Mouse (Mus musculus) brain, embryonic 18.5 days (tissue): Measurements from ENCODE around the gene Trem1.

Experiments
- DNase-seq: peaks from one replicate; pipeline ENCODE4 v3.0.0-alpha.2; 2012; ENCODE audit warnings: low read depth, low spot score

Trem1 gene

DNA sequence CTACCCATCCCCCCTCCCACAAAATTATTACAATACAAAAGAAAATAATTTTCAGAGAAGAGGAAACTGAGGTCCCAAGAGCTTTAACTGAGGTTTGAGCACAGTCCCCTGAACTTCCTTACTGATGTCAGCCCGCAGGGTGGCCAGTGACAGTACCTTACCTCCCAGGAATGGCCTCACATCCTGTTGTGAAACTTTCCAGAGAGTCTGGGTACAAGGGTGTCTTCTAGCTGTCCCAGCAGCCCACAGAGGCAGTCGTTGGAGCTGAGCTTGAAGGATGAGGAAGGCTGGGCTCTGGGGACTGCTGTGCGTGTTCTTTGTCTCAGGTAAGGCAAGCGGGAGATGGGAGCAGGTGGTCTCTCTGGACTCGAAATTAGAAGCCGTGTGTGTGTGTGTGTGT is at the start of gene Trem1:
Gene Trem1 (plus strand): TSS at position 251 of the 400 bp plus-strand sequence.
- DNase-seq, result no peak

DNA sequence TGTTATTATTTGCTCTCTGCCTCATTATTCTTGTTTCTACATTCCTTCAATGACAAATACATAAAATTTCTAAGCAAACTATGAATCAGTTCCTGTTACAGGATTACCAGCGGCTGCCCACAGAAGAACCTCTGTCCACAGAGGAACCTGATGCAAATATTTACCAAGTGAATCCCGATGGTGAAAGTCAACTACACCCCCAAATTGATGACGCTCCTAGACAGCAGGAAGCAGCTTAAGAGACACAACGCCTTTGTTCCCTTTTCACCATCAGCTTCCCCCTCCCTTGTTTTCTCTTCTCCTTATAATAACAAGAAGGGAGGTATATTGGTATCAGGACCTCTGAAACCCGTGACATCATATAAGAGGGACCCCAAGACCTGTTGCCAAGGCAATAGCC is 47.3 kb upstream of the Trem1 start:
- no peak for DNase-seq

DNA sequence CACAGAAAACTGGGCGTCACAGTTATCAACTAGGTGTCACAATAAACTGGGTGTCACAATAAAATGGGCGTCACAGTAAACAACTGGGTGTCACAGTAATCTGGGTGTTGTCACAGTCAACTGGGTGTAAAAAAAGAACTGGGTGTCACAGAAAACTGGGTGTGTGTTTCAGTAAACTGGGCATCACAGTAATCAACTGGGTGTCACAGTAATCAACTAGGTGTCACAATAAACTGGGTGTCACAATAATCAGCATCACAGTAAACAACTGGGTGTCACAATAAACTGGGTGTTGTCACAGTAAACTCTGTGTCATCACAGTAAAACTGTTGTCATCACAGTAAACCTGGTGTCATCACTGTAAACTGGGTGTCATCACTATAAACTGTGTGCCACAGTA is 40.2 kb upstream of the Trem1 start:
- no peak for DNase-seq

DNA sequence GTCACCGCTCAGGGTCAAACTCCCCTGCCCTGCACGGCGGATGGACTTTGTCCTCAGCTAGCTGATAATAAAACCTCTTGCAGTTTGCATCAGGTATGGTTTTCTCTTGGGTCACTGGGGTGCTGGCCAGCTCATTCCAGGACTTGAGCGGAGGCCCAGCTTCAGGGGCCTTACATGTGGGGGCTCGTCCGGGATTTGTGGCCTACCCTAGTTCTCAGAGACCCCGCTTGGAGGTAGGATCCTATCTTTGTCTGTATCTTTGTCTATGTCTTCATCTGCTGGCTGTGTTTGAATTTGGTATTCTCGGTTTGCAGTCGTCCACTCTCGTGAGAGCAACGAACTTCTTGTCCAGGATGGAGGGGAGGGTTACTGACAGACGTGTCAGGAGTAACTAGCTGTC is 29.5 kb upstream of the Trem1 start:
- DNase-seq, result no peak

DNA sequence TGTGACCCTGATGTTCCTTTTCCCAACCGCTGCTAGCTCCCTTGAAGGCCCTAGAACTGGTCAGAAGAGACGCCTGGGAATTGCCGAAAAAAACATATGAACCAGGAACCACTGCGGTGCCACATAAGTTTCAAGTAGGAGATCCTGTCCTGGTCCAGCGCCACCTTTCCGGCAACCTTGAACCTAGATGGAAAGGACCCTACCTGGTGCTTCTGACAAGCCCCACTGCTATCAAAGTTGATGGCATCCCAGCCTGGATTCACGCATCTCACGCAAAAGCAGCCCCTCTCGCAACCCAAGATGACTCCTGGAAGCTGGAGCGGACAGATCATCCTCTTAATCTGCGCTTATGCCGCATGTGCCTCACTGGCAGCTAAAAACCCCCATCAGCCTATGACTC is 20.0 kb upstream of the Trem1 start:
- no peak for DNase-seq

DNA sequence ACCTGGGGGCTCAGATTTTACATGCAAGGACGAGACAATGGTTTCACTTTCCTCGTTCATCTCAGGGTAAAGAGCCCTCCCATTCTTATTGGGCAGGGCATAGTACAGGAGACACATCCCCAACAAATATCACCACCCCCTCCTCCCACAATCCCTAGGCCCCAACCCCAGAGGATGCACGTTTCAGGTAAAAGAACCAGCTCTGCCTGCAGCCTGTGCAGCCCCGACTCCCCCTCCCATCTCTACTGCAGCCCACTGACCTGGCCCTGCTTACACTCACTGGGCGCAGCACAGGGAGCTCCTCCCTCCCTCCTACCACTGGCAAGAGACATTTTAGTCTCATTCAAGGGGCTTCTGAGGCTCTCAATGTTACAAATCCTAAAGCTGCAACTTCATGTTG is 19.1 kb upstream of the Trem1 start:
- DNase-seq, result no peak

DNA sequence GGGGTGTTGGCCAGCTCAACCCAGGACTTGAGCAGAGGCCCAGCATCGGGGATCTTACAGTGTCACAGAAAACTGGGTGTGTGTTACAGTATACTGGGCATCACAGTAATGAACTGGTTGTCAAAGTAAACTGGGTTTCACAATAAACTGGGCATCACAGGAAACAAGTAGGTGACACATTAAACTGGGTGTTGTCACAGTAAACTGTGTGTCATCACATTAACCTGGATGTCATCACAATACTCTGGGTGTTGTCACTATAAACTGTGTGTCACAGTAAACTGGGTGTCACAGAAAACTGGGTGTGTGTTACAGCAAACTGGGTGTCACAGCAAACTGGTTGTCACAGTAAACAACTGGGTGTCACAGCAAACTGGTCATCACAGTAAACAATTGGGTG is 17.1 kb upstream of the Trem1 start:
- DNase-seq, result no peak

DNA sequence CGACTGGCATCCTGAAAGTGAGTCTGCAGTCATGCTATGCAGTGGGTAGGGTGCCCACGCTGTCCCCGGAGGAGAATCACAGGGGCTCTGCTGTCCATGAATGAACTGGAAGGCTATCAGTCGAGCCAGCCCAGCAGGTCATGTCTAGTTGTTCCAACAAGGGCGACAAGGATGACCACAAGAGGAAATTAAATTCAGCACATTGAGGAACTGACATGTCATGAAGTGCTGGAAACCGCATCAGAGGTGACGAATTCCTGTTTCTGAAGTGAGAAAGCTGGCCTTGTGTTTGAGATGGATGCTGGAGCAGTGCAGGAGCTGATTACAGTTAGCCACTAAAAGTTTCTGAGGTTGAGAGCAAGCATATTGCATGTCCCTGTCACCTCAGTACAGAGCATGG is 1.9 kb upstream of the Trem1 start:
- DNase-seq, result no peak

DNA sequence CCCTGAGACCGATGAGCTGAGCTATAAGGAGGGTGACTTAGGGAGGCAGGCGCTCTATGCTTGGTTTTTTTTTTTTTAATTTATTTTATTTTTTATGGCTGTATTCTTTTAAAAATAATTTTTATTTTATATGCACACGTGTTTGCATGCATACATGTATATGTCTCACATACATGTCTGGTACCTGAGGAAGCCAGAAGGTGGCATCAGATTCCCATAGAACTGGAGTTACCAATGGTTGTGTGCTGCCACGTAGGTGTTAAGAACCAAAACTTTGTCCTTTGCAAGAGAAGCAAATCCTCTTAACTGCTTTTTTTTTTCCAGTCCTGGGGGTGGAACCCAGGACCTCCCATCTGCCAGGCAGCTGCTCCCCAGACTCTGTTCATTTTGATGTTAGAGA is 1.2 kb downstream of the Trem1 start:
- no peak for DNase-seq

DNA sequence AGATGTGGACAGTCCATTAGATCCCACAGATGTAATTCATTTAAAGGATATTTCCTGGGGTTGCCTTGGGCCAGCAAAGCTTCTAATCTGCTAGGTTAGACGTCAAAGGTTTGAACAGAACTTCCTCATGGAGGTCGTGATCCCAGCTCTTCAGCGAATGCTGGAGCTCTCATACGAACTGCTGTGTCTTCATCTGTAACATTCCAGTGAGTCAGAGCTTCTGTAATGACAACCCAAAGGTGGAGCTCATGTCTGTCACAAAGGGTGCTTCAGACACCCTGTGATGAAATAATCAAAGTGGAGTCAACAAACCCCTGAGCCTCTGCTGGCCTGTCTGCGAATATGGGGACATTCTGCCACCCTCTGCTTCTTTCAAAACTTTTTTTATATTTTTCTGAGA is 2.0 kb downstream of the Trem1 start:
- no peak for DNase-seq

DNA sequence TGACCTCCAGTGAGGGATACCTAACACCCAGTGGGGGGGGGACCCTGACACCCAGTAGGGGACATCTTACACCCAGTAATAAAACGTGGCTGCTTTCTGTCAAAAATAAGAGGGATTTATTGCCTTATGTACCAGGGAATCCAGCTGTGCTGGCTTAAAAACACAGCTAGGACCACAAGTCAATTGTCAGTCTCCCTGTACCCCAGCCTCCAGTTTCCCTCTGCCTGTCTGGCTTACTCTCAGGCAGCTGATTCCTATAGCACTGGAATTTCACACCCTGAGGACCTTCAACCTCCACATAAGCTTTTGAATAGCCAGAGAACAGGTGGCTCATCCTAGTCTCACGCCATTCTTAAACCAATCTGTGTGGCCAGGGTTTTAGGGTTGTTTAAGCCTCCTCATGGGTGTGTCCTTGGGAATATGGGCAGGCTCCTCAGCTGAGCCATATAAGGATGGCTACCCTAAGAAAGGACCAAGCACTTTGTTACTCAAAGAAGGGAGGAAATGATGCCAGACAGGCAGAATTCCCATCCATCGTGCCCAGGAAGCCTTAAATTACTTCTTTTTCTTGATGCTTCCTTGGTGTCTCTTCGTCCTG is 3.3 kb downstream of the Trem1 start:
- no peak for DNase-seq

DNA sequence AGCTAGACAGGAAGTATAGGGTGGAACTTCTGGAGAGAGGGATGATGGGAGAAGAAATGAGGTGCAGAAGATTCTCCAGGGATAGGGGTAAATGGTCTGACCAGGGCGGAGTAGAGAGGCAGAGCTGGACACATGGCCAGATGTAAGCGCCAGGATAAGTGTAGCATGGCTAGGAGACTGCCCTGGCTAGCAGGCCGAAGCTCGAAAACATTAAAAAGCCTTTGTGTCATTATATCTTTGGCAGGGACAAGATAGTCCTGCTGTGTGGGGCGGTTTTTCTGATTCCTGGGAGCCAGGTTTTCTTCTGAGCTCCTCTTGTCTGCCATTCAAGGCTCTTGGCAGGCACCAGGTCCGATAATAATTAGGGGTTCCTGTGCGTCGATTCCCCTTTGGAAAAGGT is 5.1 kb downstream of the Trem1 start:
- no peak for DNase-seq

DNA sequence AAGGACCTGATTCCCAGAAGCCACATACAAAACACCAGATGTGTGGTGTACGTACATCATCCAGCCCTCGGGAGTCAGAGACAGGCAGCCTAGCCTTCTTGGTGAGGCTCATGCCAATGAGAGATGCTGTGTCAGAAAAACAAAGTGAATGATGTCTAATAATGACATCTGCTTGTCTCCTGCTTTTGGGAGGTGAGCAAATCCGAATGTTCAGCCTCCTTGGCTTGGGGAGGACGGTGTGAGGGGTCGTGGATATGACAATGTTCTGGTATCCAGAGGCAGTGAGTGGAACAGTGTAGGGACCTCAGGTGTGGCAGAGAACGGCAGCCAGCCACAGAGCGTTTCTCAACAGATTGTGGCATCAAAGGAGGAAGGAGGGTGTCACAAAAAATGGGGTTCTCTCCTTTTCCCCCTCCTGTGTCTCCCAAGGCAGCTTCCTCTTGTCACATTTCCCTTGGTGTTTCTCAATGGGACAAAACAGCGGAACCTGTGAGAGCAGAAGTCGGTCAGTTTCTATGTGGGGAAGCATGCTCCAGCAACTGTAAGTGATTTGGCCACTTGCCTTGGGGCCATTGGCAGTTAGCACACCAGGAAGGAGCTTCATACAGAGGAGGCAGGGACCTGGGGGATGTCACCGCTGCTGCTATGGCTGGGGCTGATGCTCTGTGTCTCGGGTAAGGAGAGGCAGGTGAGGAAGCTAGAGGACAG is 14.8 kb downstream of the Trem1 start, which contains the start of gene Trem3:
Gene Trem3 (plus strand): TSS at position 557 of the 708 bp plus-strand sequence.
- DNase-seq, result no peak

DNA sequence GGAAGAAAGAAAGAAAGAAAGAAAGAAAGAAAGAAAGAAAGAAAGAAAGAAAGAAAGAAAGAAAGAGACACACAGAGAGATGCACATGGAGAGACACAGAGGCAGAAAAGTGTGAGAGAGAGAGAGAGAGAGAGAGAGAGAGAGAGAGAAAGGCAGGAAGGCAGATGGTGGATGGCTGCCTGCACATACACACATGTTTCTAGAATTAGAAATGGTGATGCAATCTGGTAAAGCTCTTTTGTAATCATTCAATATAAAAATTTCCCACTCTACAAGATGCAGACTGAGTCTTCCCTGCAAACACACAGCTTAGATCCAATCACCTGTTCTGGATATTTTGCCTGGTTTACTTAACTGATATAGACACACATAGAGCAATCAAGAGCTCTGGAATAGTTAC is 16.5 kb downstream of the Trem1 start:
- no peak for DNase-seq

DNA sequence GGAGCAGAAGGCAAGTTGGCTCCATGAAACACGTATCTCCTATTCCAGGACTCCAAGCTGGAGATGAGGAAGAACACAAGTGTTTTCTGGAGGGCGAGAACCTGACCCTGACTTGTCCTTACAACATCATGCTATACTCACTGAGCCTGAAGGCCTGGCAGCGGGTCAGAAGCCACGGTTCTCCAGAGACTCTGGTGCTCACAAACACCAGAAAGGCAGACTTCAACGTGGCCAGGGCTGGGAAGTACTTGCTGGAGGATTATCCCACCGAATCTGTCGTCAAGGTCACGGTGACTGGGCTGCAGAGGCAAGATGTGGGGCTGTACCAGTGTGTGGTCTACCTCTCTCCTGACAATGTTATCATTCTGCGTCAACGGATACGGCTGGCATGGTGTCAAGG is 16.9 kb downstream of the Trem1 start:
- no peak for DNase-seq

DNA sequence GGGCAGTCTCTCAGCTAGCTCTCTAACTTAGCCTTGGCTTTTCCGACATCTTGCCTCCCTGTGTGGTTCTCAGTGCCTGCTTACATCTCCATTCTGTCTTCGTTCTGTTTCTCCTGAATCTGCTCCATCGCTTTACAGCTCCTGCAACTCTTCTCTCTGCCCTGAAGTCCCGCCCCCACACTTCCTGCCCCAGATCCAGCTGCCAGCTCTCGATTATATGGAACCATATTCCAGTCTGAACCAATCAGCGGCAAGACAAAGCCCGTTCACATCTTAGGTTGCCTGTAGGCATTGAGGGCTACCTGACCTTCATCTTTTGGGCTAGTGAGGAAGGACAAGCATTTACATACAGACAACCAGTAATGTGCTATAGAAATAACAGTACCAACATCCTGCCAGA is 18.1 kb downstream of the Trem1 start:
- no peak for DNase-seq

DNA sequence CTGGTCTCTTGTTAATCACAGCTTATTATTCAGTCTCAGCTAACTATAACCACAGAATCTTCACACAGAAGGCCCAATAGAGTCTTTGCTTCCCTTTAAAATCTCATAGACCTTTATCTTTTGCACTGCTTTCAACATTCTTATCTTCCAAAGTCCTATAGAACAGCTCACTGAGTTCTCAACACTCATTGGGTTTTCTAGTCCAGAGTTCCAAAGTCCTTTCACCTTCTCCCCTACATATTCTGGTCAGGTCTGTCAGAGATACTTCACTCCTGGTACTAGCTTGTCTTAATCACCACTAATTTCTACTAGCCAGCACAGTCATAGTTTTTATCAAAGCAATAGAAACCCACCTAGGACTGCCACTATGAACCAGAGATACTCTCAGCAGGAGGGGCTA is 24.0 kb downstream of the Trem1 start:
- no peak for DNase-seq

DNA sequence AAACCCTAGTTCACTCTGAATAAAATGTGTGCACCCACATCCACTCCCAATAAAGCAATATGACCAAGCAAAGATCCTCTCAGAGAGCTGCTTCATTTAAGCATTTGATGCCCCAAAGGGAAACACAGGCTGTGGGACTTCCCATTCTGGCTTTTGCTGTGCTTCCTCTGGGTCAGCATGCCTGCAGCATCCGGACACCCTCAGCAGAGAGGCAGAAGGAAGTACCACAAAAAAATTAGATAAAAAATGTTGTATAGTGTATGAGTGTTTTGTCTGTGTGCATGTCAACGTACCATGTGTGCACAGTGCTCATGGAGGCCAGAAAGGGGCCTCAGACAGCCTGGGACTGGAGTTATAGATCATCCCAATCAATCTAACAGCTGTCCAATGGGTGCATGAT is 29.3 kb downstream of the Trem1 start:
- DNase-seq, result no peak

DNA sequence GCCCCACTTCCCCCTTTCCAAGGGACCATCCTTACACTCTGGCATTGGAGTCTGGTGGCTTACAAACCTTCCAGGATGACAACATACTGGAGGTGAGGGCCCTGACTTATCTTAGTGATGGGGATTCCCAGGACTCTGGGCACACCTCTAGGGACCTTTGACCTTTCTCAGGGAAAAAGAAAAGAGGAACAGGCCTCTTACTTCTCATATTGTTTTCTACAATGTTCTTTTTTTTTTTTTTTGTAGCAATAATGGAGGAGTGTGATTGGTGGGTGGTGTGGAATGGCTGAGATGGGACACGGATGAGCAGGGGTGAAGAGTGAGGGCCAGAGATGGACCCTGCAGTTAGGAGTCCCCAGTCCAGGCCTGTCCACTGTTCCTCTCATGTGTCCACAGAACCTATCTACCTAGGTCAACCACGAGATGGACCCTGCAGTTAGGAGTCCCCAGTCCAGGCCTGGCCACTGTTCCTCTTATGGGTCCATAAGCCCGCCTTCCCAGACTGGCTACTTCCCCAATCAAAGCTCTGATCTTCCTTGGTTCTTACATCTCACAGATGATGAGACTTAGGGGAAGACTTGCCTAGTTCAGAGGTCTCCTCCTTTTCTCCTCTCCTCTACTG is 31.3 kb downstream of the Trem1 start, which contains the start of gene Treml4:
Gene Treml4 (plus strand): TSS at position 555 of the 622 bp plus-strand sequence.
- DNase-seq, result no peak

DNA sequence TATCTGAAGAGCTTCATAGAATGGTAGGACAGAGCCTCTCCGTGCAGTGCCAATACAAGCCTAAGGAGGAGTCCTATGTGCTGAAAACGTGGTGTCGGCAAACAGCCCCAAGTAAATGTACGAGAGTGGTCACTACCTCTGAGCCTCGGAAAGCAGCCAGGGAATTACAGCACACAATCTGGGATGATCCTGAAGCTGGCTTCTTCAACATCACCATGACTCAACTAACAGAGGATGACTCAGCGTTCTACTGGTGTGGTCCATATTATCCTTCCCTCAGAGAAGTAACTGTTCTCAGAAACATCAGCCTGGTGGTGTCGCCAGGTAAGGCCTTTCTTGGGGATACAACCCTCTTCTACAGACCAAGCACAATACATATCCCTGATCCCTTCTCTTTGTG is 32.1 kb downstream of the Trem1 start:
- DNase-seq, result no peak

DNA sequence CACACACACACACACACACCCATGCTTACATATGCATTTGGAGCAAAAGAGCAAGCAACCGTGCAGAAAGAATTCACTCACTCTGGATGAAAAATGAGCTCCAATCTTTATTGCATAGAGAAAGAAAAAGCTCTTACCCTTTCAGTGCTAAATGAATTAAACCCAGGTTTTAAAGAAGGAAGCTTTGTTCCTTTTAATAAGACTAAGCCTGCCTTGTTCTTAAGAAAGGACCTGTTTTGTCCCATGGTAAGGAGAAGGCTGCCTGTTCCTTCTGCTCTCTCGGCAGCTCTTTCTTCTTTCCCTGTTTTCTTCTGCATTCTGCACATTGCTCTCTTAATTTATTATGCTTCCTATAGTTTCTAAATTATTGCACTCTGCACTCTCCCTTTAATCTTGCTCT is 33.6 kb downstream of the Trem1 start:
- DNase-seq, result no peak

DNA sequence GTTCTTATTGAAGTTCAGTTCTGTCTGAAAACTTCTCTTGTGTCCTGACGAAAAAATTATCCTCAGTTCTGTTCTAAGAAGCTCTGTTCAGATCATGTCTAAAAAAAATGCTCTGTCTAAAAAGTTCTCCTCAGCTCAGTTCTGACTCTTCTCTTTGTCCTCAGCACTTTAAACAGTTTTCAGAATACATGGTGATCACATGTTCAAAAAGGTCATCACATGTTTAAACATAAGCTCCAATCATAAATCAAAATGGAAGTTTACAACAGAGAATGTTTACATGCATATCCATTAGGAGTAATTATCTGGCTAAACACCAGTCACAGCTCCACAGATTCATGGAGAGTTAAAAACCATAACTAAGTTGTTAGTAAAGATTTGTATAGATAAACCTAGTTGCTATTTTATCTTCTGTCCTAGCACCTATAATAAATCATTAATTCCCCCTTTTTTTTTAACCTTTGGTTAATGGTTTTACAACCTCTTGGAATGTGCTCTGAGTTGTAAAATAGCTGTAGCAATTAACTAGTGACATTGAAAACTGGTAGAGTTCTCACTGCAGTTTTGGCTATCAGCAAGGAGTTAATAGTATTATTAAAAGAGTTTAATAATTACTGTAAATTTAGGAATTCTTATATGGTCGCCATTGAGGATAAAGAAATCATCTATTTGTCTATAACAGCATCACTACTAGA is 34.2 kb downstream of the Trem1 start:
- no peak for DNase-seq

DNA sequence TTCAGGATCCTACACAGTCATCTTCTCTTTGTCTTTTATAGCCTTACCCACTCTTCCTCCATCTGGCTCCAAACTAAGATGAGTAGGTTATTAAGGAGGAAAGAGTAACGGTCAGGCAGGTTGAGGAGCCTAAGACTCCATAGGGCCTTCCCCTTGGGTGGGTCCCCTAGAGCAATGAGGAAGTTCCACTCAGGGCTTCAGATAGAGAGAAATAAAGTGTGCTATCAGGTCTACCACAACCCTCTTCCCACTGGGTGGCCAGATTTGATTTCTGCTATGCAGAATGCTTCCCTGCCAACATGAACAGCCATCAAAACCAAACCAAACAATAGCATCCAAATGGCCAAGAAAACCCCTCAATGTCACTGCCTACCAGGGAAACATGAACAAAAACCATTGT is 35.0 kb downstream of the Trem1 start:
- no peak for DNase-seq
